Mouse (Mus musculus) limb, embryonic 11.5 days (tissue): ENCODE measurements around the gene Rsph6a. TPM values are rescaled to one million over a fixed set of nuclear protein-coding genes. Genes with fewer than 3 reads are reported as not detected.

Source experiments
- ATAC-seq: fragments of 200-750 bp; cut with Nextera tagmentation; 2 replicates; pipeline ENCODE4 v1.8.0; 2017; ENCODE audit warnings: low read depth; ENCODE audit not compliant: insufficient number of reproducible peaks, low FRiP score, low TSS enrichment
- DNase-seq: peaks from one replicate; pipeline ENCODE4 v3.0.0-alpha.2; 2015; ENCODE audit warnings: low spot score
- H3K27ac ChIP-seq: fragments of 300-500 bp; sonication (generic); replicated peaks from 2 replicates; pipeline ENCODE4 v1.5.1; 2014; ENCODE audit warnings: low read depth, mild to moderate bottlenecking, low read length
- H3K27me3 ChIP-seq: fragments of 300-500 bp; sonication (generic); 2 replicates; pipeline ENCODE4 v1.6.1; 2014; ENCODE audit warnings: mild to moderate bottlenecking, low read length, mixed read lengths; ENCODE audit not compliant: control insufficient read depth, insufficient read depth
- H3K36me3 ChIP-seq: fragments of 300-500 bp; sonication (generic); 2 replicates; pipeline ENCODE4 v1.6.1; 2014; ENCODE audit warnings: mild to moderate bottlenecking, low read length, moderate library complexity, mixed read lengths; ENCODE audit not compliant: control insufficient read depth, insufficient read depth
- H3K4me1 ChIP-seq: fragments of 300-500 bp; sonication (generic); 2 replicates; pipeline ENCODE4 v1.6.1; 2014; ENCODE audit warnings: low read length, mixed read lengths; ENCODE audit not compliant: control insufficient read depth, insufficient read depth
- H3K4me2 ChIP-seq: fragments of 300-500 bp; sonication (generic); 2 replicates; pipeline ENCODE4 v1.6.1; 2014; ENCODE audit warnings: low read depth, mild to moderate bottlenecking, moderate library complexity; ENCODE audit not compliant: severe bottlenecking
- H3K4me3 ChIP-seq: fragments of 300-500 bp; sonication (generic); 2 replicates; pipeline ENCODE4 v1.5.1; 2014; ENCODE audit warnings: low read depth, low read length
- H3K9ac ChIP-seq: fragments of 300-500 bp; sonication (generic); 2 replicates; pipeline ENCODE4 v1.6.1; 2014; ENCODE audit warnings: mild to moderate bottlenecking, low read length
- H3K9me3 ChIP-seq: fragments of 300-500 bp; sonication (generic); 2 replicates; pipeline ENCODE4 v1.6.1; 2016; ENCODE audit warnings: low read length; ENCODE audit not compliant: control insufficient read depth
- WGBS: fragments of 180-500 bp; shearing (Covaris S2); extraction: QIAGEN DNeasy Blood & Tissue Kit; methylation state at CpG from one replicate; pipeline ENCODE4 v1.1.7; 2014; 5-methylcytosine and 5-hydroxymethylcytosine counted together
- polyA plus RNA-seq: library from polyadenylated mRNA; unstranded; fragments of >200 nt; fragmentation: Nextera tagmentation; extraction: Ambion mirVana; gene quantifications from 2 replicates; pipeline ENCODE4 v1.2.1, GENCODE M21; 2014

Rsph6a gene
- polyA plus RNA-seq, 1 experiment from 2014 or later: not detected

- Histone ChIP-seq H3K4me1 (peaks cover 21% of the 10 kb centered on the region), H3K36me3 (peaks cover 30% of the 10 kb centered on the region), H3K27me3 (no peaks in the 10 kb centered on the region), H3K4me3 (no peak overlapping the region), H3K9me3 (no peaks in the 10 kb centered on the region), H3K27ac (no peak overlapping the region), H3K9ac (no peak overlapping the region), H3K4me2 (no peak overlapping the region; the same call in 1 of the 2 replicates)
- WGBS: 22% methylated on average over 9 of the region's 9 CpGs
- ATAC-seq (no peak), DNase-seq (no peak)
Observed at GRCm38 (mm10) chr7:19084921-19085473, 30.5 kb downstream of the Rsph6a start.

DNA sequence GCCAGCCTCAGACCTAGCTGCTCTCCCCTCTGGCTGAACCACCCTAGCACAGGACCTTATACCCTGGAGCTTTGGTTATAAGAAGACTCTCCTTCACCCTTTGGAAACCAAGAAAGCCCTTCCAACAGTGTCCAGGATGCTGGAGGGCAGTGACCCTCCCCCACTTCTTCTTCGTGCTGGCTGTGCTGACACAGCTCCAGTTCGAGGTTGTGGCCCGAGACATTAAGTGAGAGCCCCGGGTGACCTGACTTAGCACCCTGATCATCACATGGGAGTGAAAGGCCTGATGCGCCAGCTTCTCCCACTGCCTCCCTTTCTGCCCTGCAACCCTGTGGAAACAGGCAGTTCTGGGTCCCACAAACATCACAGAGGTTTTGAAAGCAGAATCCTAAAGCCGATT, 31.0 kb downstream of the Rsph6a start:
- DNase-seq (no peak), ATAC-seq (no peak)
- peaks cover 27% of the 10 kb centered on the region for H3K36me3 ChIP-seq
- no peak overlapping the region for H3K4me3 ChIP-seq
- no peak overlapping the region for H3K9ac ChIP-seq
- no peak overlapping the region; the same call in 1 of the 2 replicates for H3K4me2 ChIP-seq
- H3K9me3 ChIP-seq: no peaks in the 10 kb centered on the region
- no peaks in the 10 kb centered on the region for H3K27me3 ChIP-seq
- peaks cover 21% of the 10 kb centered on the region for H3K4me1 ChIP-seq
- H3K27ac ChIP-seq: no peak overlapping the region
- WGBS: 4% methylated on average over 6 of the region's 6 CpGs

DNA sequence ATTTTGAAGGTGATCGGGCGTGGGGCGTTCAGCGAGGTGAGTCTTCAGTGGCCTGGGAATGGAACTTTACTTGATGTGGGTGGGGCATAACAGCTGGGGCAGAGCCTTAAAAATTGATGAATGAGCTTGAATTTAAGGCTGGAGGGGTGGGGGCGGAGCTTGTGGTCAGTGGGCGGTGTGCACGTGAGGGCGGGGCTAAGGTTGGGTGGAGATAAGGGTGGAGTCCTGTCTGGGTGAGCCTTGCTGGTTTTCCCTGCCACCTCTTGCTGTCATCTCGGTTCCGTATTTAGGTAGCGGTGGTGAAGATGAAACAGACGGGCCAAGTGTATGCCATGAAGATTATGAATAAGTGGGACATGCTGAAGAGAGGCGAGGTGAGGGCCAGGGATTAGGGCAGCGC, 31.6 kb downstream of the Rsph6a start:
- no peaks in the 10 kb centered on the region for H3K27me3 ChIP-seq
- no peak overlapping the region for H3K4me3 ChIP-seq
- peaks cover 25% of the 10 kb centered on the region for H3K36me3 ChIP-seq
- ATAC-seq: no peak
- 6% methylated on average over 14 of the region's 14 CpGs for WGBS
- H3K27ac ChIP-seq: no peak overlapping the region
- H3K9me3 ChIP-seq: no peaks in the 10 kb centered on the region
- peaks cover 21% of the 10 kb centered on the region for H3K4me1 ChIP-seq
- peak; percentile 64 for DNase-seq
- H3K9ac ChIP-seq: no peak overlapping the region
- H3K4me2 ChIP-seq: no peak overlapping the region; the same call in 1 of the 2 replicates

GRCm38 (mm10) chr7:19086760-19087159, 32.3 kb downstream of the Rsph6a start:
- no peaks in the 10 kb centered on the region for H3K27me3 ChIP-seq
- WGBS: 59% methylated on average over 18 of the region's 18 CpGs
- H3K9me3 ChIP-seq: no peaks in the 10 kb centered on the region
- H3K36me3 ChIP-seq: peaks cover 18% of the 10 kb centered on the region
- no peak overlapping the region for H3K4me2 ChIP-seq
- H3K27ac ChIP-seq: no peak overlapping the region
- no peak for DNase-seq
- no peak overlapping the region for H3K4me3 ChIP-seq
- H3K4me1 ChIP-seq: peaks cover 21% of the 10 kb centered on the region
- no peak for ATAC-seq
- H3K9ac ChIP-seq: no peak overlapping the region

- H3K36me3 ChIP-seq: 0 out of 2 replicates have a peak, but pooled peaks cover 3% of the 10 kb centered on the region
- no peak overlapping the region for H3K9ac ChIP-seq
- no peaks in the 10 kb centered on the region for H3K9me3 ChIP-seq
- no peak for ATAC-seq
- H3K4me1 ChIP-seq: peaks cover 19% of the 10 kb centered on the region
- 46% methylated on average over 10 of the region's 10 CpGs for WGBS
- no peak overlapping the region for H3K27ac ChIP-seq
- H3K4me3 ChIP-seq: no peak overlapping the region
- DNase-seq: peak; percentile 80
- no peaks in the 10 kb centered on the region for H3K27me3 ChIP-seq
- H3K4me2 ChIP-seq: no peak overlapping the region
Observed at GRCm38 (mm10) chr7:19088813-19089212, 34.3 kb downstream of the Rsph6a start.

- 0 out of 2 replicates have a peak, but pooled peaks cover 3% of the 10 kb centered on the region for H3K36me3 ChIP-seq
- ATAC-seq: no peak
- H3K4me3 ChIP-seq: no peak overlapping the region; the same call in 1 of the 2 replicates
- H3K27me3 ChIP-seq: no peaks in the 10 kb centered on the region
- H3K27ac ChIP-seq: no peak overlapping the region
- H3K9me3 ChIP-seq: no peaks in the 10 kb centered on the region; the same call in 1 of the 2 replicates
- peaks cover 14% of the 10 kb centered on the region for H3K4me1 ChIP-seq
- H3K4me2 ChIP-seq: peak overlapping the region; percentile 96; the same call in 1 of the 2 replicates
- H3K9ac ChIP-seq: no peak overlapping the region; the same call in 1 of the 2 replicates
- no peak for DNase-seq
- whole genome bisulfite sequencing: 21% methylated on average over 14 of the region's 17 CpGs
Observed at GRCm38 (mm10) chr7:19091913-19092312, 37.4 kb downstream of the Rsph6a start.

DNA sequence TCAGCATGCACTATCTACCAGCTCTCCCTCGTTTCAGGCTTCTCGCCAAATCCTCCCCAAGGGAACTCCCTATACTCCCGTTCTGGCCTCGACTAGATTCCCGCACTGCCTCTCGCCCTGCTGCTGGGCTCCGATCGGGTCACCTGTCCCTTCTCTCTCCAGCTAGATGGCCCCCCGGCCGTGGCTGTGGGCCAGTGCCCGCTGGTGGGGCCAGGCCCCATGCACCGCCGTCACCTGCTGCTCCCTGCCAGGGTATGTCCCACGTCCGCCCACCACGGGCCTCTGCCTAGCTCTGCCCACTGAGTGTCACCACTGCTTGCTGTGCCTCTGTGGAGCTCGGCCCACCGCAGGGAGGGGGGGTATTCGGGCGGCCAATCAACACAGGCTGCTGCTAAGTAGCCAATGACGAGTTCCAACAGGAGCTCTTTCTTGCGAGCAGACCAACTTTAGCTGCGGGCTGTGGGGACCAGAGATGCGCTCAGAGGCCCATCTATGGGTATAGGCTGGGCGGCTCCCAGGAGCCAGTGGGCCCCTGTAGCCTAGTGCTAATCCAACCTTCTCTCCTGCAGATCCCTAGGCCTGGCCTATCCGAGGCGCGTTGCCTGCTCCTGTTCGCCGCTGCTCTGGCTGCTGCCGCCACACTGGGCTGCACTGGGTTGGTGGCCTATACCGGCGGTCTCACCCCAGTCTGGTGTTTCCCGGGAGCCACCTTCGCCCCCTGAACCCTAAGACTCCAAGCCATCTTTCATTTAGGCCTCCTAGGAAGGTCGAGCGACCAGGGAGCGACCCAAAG, 38.1 kb downstream of the Rsph6a start:
- WGBS: 3% methylated on average over 38 of the region's 38 CpGs
- Histone ChIP-seq H3K36me3 (0 out of 2 replicates have a peak, but pooled peaks cover 3% of the 10 kb centered on the region), H3K9ac (peak overlapping the region; percentile 57), H3K9me3 (no peaks in the 10 kb centered on the region; the same call in 1 of the 2 replicates), H3K4me3 (peak overlapping the region; percentile 82), H3K27me3 (no peaks in the 10 kb centered on the region), H3K4me2 (peak overlapping the region; percentile 96), H3K4me1 (peaks cover 18% of the 10 kb centered on the region), H3K27ac (peak overlapping the region; percentile 82)
- DNase-seq: peak; percentile 86
- ATAC-seq: peak; percentile 44

- H3K27me3 ChIP-seq: no peaks in the 10 kb centered on the region
- H3K4me2 ChIP-seq: peak overlapping the region; percentile 96
- DNase-seq (peak; percentile 90), ATAC-seq (peak; percentile 40)
- 0 out of 2 replicates have a peak, but pooled peaks cover 3% of the 10 kb centered on the region for H3K36me3 ChIP-seq
- H3K9ac ChIP-seq: peak overlapping the region; percentile 57
- WGBS: under 1% methylated on average over 10 of the region's 15 CpGs
- peaks cover 18% of the 10 kb centered on the region for H3K4me1 ChIP-seq
- H3K4me3 ChIP-seq: peak overlapping the region; percentile 82
- H3K9me3 ChIP-seq: no peaks in the 10 kb centered on the region; the same call in 1 of the 2 replicates
- H3K27ac ChIP-seq: peak overlapping the region; percentile 82
Observed at GRCm38 (mm10) chr7:19093174-19093521, 38.7 kb downstream of the Rsph6a start.
